Mouse (Mus musculus) G1E (cell line): ENCODE measurements at regions not wholly inside any gene's neighbourhood (a gene's known extent, or its start where the extent isn't known, plus 50 kb on each side); places are given as distances from the start of the nearest gene placed in this dataset.

Source experiments
- CTCF ChIP-seq: IDR thresholded peaks from 2 replicates; pipeline ENCODE4 v1.5.1; 2012; ENCODE audit warnings: low read depth, low read length, inconsistent platforms, mixed read lengths
- GATA1 ChIP-seq: IDR thresholded peaks from 2 replicates; pipeline ENCODE4 v1.6.1; 2012; ENCODE audit warnings: borderline replicate concordance, low read length, inconsistent platforms, mixed read lengths
- POLR2AphosphoS5 ChIP-seq: IDR thresholded peaks from 2 replicates; pipeline ENCODE4 v1.6.1; 2012; ENCODE audit warnings: low read depth, low read length, inconsistent platforms; ENCODE audit not compliant: insufficient replicate concordance
- TAL1 ChIP-seq: conservative IDR thresholded peaks from 2 replicates; pipeline ENCODE4 v1.6.1; 2012; ENCODE audit warnings: low read depth, low read length, inconsistent platforms, mixed read lengths

GRCm38 (mm10) chr6:51369771-51370170, 62.7 kb upstream of the Nfe2l3 start:
- TF ChIP-seq CTCF (no peak), TAL1 (no peak), POLR2AphosphoS5 (no peak), GATA1 (no peak)
